Mouse (Mus musculus): Measurements from ENCODE around the gene Pak4. TPM values are rescaled to one million over a fixed set of nuclear protein-coding genes. Genes with fewer than 3 reads are reported as not detected.

The Pak4 gene
- total and polyA plus RNA-seq, 3 experiments = 9.3 to 26.6 TPM; not detected in 1

- Histone ChIP-seq H3K9ac (ENCODE audit: control insufficient read depth, low read depth, low read length, poor library complexity, severe bottlenecking) (no peak overlapping the region), H3K9me3 (replicated peaks; ENCODE audit: insufficient read depth, low read length) (no peaks in the 10 kb centered on the region), H3K4me1 (ENCODE audit: control insufficient read depth in 1 of 2, insufficient read depth in 2 of 2, low read length in 2 of 2) (peaks cover 39 to 42% of the 10 kb centered on the region in 2 experiments), H3K27ac (ENCODE audit: control insufficient read depth, low read depth, low read length) (no peak overlapping the region), H3K4me3 (ENCODE audit: control insufficient read depth in 1 of 2, insufficient read depth in 1 of 2, low read depth in 2 of 2, low read length in 2 of 2) (no peak overlapping the region), H3K27me3 (ENCODE audit: control insufficient read depth in 1 of 2, insufficient read depth in 2 of 2, low read length in 2 of 2) (no peaks in the 10 kb centered on the region), H3K36me3 (ENCODE audit: control insufficient read depth in 1 of 2, insufficient read depth in 2 of 2, low read length in 2 of 2) (peaks cover 0 to 25% of the 10 kb centered on the region in 2 experiments; a peak in 2 of 4 replicates), H3K79me2 (ENCODE audit: control insufficient read depth, insufficient read depth, low read length, poor library complexity) (no peaks in the 10 kb centered on the region; the same call in 1 of the 2 replicates)
- no peak for TF ChIP-seq ZNF384 (IDR thresholded peaks at IDR 0.05; ENCODE audit: low read depth, low read length)
- no peak for TF ChIP-seq ETS1 (IDR thresholded peaks at IDR 0.05; ENCODE audit: low read depth, low read length)
- no peak for TF ChIP-seq GATA1 (IDR thresholded peaks at IDR 0.05; ENCODE audit: low read depth, low read length)
- TF ChIP-seq EP300 (IDR thresholded peaks at IDR 0.05; ENCODE audit: low read depth in 1 of 2, low read length in 2 of 2) = no peak
- TF ChIP-seq CHD2 (IDR thresholded peaks at IDR 0.05; ENCODE audit: low read length) = no peak
- no peak for TF ChIP-seq KAT2A (conservative IDR thresholded peaks at IDR 0.05; ENCODE audit: low read depth, low read length)
- DNase-seq (ENCODE audit: low read depth, low spot score) = no peak
Observed at GRCm38 (mm10) chr7:28579826-28580225, 18.2 kb downstream of the Pak4 start.

GRCm38 (mm10) chr7:28578543-28579053 is 19.4 kb downstream of the Pak4 start:
- Histone ChIP-seq H3K9ac (ENCODE audit: control insufficient read depth, low read depth, low read length, poor library complexity, severe bottlenecking) (no peak overlapping the region), H3K79me2 (ENCODE audit: control insufficient read depth, insufficient read depth, low read length, poor library complexity) (no peaks in the 10 kb centered on the region), H3K4me1 (ENCODE audit: control insufficient read depth in 1 of 2, insufficient read depth in 2 of 2, low read length in 2 of 2) (peaks cover 30 to 31% of the 10 kb centered on the region in 2 experiments), H3K27me3 (ENCODE audit: control insufficient read depth in 1 of 2, insufficient read depth in 2 of 2, low read length in 2 of 2) (no peaks in the 10 kb centered on the region), H3K27ac (ENCODE audit: control insufficient read depth, low read depth, low read length) (no peak overlapping the region), H3K9me3 (replicated peaks; ENCODE audit: insufficient read depth, low read length) (no peaks in the 10 kb centered on the region), H3K4me3 (ENCODE audit: control insufficient read depth in 1 of 2, insufficient read depth in 1 of 2, low read depth in 2 of 2, low read length in 2 of 2) (no peak overlapping the region), H3K36me3 (ENCODE audit: control insufficient read depth in 1 of 2, insufficient read depth in 2 of 2, low read length in 2 of 2) (peaks cover 0 to 15% of the 10 kb centered on the region in 2 experiments; a peak in 2 of 4 replicates)
- no peak for DNase-seq (ENCODE audit: low read depth, low spot score)
- TF ChIP-seq RCOR1 (IDR thresholded peaks at IDR 0.05; ENCODE audit: low read depth, low read length) (no peak), CHD2 (IDR thresholded peaks at IDR 0.05; ENCODE audit: low read length) (no peak), MAZ (IDR thresholded peaks at IDR 0.05; ENCODE audit: low read depth, low read length) (no peak), TCF12 (IDR thresholded peaks at IDR 0.05; ENCODE audit: low read depth, low read length) (no peak), E2F4 (IDR thresholded peaks at IDR 0.05; ENCODE audit: borderline replicate concordance, low read depth, low read length) (no peak)

GRCm38 (mm10) chr7:28577826-28578542 is 20.0 kb downstream of the Pak4 start:
- no peak for DNase-seq (ENCODE audit: low read depth, low spot score)
- no peak for TF ChIP-seq MAFK (IDR thresholded peaks at IDR 0.05; ENCODE audit: borderline replicate concordance, low read depth, low read length)
- no peak for TF ChIP-seq TAL1 (IDR thresholded peaks at IDR 0.05; ENCODE audit: low read length)
- TF ChIP-seq MYC (IDR thresholded peaks at IDR 0.05; ENCODE audit: low read depth, low read length) = no peak
- TF ChIP-seq UBTF (IDR thresholded peaks at IDR 0.05; ENCODE audit: borderline replicate concordance, insufficient read depth, low read depth, low read length) = no peak
- TF ChIP-seq ELF1 (IDR thresholded peaks at IDR 0.05; ENCODE audit: low read depth, low read length) = no peak
- peaks cover 25% of the 10 kb centered on the region in 2 experiments for H3K4me1 ChIP-seq (ENCODE audit: control insufficient read depth in 1 of 2, insufficient read depth in 2 of 2, low read length in 2 of 2)
- H3K27me3 ChIP-seq (ENCODE audit: control insufficient read depth in 1 of 2, insufficient read depth in 2 of 2, low read length in 2 of 2) = no peaks in the 10 kb centered on the region
- H3K4me3 ChIP-seq (ENCODE audit: control insufficient read depth in 1 of 2, insufficient read depth in 1 of 2, low read depth in 2 of 2, low read length in 2 of 2) = no peak overlapping the region
- no peaks in the 10 kb centered on the region for H3K79me2 ChIP-seq (ENCODE audit: control insufficient read depth, insufficient read depth, low read length, poor library complexity)
- H3K36me3 ChIP-seq (ENCODE audit: control insufficient read depth in 1 of 2, insufficient read depth in 2 of 2, low read length in 2 of 2) = peaks cover 0 to 10% of the 10 kb centered on the region in 2 experiments; a peak in 2 of 4 replicates
- H3K27ac ChIP-seq (ENCODE audit: control insufficient read depth, low read depth, low read length) = no peak overlapping the region
- H3K9ac ChIP-seq (ENCODE audit: control insufficient read depth, low read depth, low read length, poor library complexity, severe bottlenecking) = no peak overlapping the region
- no peaks in the 10 kb centered on the region for H3K9me3 ChIP-seq (replicated peaks; ENCODE audit: insufficient read depth, low read length)
